ENCODE assay signal across 23 mouse cellular contexts in genomic region chr13:81683107-81683506, GRCm38 (mm10). TPM values are rescaled to one million over a fixed set of nuclear protein-coding genes. Genes with fewer than 3 reads are reported as not detected.
DNase-seq lines count a peak whose midpoint lies in the region; ATAC-seq and TF ChIP-seq lines count a peak whose summit lies in the region.
"Had no signal": no experiment of that assay in that cellular context is flagged by ENCODE, and none has a peak within 500 bp of the region (broad histone marks: within the 10 kb centered on the region; RNA-seq: fewer than 3 reads in every experiment).

No protein-coding gene starts in this region.

- no peak for TF ChIP-seq CTCF in intestine, postnatal 0 days (IDR thresholded peaks at IDR 0.05; ENCODE audit: low read depth)

- no peak overlapping the region for H3K4me3 ChIP-seq in intestine, embryonic 15.5 days (replicated peaks)
- no peak overlapping the region for H3K4me3 ChIP-seq in intestine, postnatal 0 days (ENCODE audit: low read depth, low read length)
- H3K4me3 ChIP-seq in intestine, embryonic 16.5 days (ENCODE audit: low read length): no peak overlapping the region
- H3K4me3 ChIP-seq in liver, embryonic 15.5 days (replicated peaks): no peak overlapping the region
- H3K4me3 ChIP-seq: gastrocnemius, adult 2 months; hindbrain, embryonic 10.5 days; hindbrain, embryonic 13.5 days had no signal

- H3K9me3 ChIP-seq in intestine, embryonic 15.5 days: no peaks in the 10 kb centered on the region
- H3K9me3 ChIP-seq in intestine, postnatal 0 days (ENCODE audit: control insufficient read depth): no peaks in the 10 kb centered on the region
- H3K9me3 ChIP-seq in intestine, embryonic 16.5 days (ENCODE audit: control insufficient read depth, low read length): no peaks in the 10 kb centered on the region
- H3K9me3 ChIP-seq in liver, embryonic 15.5 days (replicated peaks): no peaks in the 10 kb centered on the region
- H3K9me3 ChIP-seq: hindbrain, embryonic 10.5 days; hindbrain, embryonic 13.5 days had no signal

- no peaks in the 10 kb centered on the region for H3K27me3 ChIP-seq in intestine, embryonic 15.5 days (replicated peaks)
- H3K27me3 ChIP-seq in intestine, postnatal 0 days (replicated peaks; ENCODE audit: control insufficient read depth, insufficient read depth, low read length): no peaks in the 10 kb centered on the region
- no peaks in the 10 kb centered on the region for H3K27me3 ChIP-seq in intestine, embryonic 16.5 days (replicated peaks; ENCODE audit: control insufficient read depth, insufficient read depth, low read length)
- no peaks in the 10 kb centered on the region for H3K27me3 ChIP-seq in liver, embryonic 15.5 days
- H3K27me3 ChIP-seq: CH12.LX; hindbrain, embryonic 13.5 days had no signal

- peak; percentile 21 for DNase-seq in 3T3-L1 (ENCODE audit: low read depth, low spot score)
- no peak for DNase-seq in right cerebral cortex, postnatal 36 days (ENCODE audit: low spot score in 2 of 2)
- no peak for DNase-seq in thymus, postnatal 36 days
- DNase-seq: adrenal gland, adult 8-10 months; adrenal gland, postnatal 36 days; B cell, adult 2 months; cerebellum, adult 18-20 months; cerebellum, adult 9-10 months; cerebellum, postnatal 14 days; forebrain, postnatal 0 days; gastrocnemius, adult 2 months; gastrocnemius, postnatal 14 days had no signal

- H3K4me1 ChIP-seq in intestine, embryonic 15.5 days (replicated peaks): no peaks in the 10 kb centered on the region
- H3K4me1 ChIP-seq in intestine, postnatal 0 days (replicated peaks; ENCODE audit: control insufficient read depth, insufficient read depth, low read length): no peaks in the 10 kb centered on the region
- no peaks in the 10 kb centered on the region for H3K4me1 ChIP-seq in intestine, embryonic 16.5 days (ENCODE audit: control insufficient read depth, insufficient read depth, low read length)
- peaks cover 6% of the 10 kb centered on the region; the same call in 1 of the 2 replicates for H3K4me1 ChIP-seq in liver, embryonic 15.5 days (replicated peaks)
- H3K4me1 ChIP-seq: hindbrain, embryonic 10.5 days; hindbrain, embryonic 13.5 days had no signal

- 82% methylated on average over 3 of the region's 3 CpGs for WGBS in intestine, embryonic 15.5 days
- 89% methylated on average over 3 of the region's 3 CpGs for WGBS in intestine, postnatal 0 days
- WGBS in intestine, embryonic 16.5 days: 80% methylated on average over 3 of the region's 3 CpGs
- 80% methylated on average over 3 of the region's 3 CpGs for WGBS in liver, embryonic 15.5 days (ENCODE audit: insufficient replicate concordance)

- H3K9ac ChIP-seq in intestine, embryonic 15.5 days: no peak overlapping the region
- H3K9ac ChIP-seq in intestine, postnatal 0 days (ENCODE audit: low read depth, low read length): no peak overlapping the region
- no peak overlapping the region for H3K9ac ChIP-seq in intestine, embryonic 16.5 days (ENCODE audit: low read depth, low read length)
- H3K9ac ChIP-seq in liver, embryonic 15.5 days: no peak overlapping the region
- H3K9ac ChIP-seq: forebrain, postnatal 0 days; hindbrain, embryonic 13.5 days had no signal

- ATAC-seq in intestine, embryonic 15.5 days: peak; percentile 62
- ATAC-seq in intestine, postnatal 0 days: no peak
- peak; percentile 71 for ATAC-seq in intestine, embryonic 16.5 days
- ATAC-seq in liver, embryonic 15.5 days (ENCODE audit: insufficient read depth): peak; percentile 37; the same call in 1 of the 2 replicates
- no peak for ATAC-seq in megakaryocyte progenitor cell, adult 5-6 weeks (replicated peaks; ENCODE audit: poor library complexity)
- ATAC-seq: forebrain, embryonic 14.5 days; forebrain, postnatal 0 days; hindbrain, embryonic 16.5 days had no signal

- H3K27ac ChIP-seq in intestine, embryonic 15.5 days: no peak overlapping the region
- no peak overlapping the region for H3K27ac ChIP-seq in intestine, postnatal 0 days (ENCODE audit: low read depth, low read length)
- no peak overlapping the region for H3K27ac ChIP-seq in intestine, embryonic 16.5 days (ENCODE audit: low read length)
- no peak overlapping the region for H3K27ac ChIP-seq in liver, embryonic 15.5 days (replicated peaks)
- H3K27ac ChIP-seq: gastrocnemius, adult 2 months; hindbrain, embryonic 10.5 days; hindbrain, embryonic 13.5 days had no signal

- H3K36me3 ChIP-seq in intestine, embryonic 15.5 days: no peaks in the 10 kb centered on the region
- H3K36me3 ChIP-seq in intestine, postnatal 0 days (ENCODE audit: control insufficient read depth, insufficient read depth): no peaks in the 10 kb centered on the region
- peaks cover 6% of the 10 kb centered on the region for H3K36me3 ChIP-seq in intestine, embryonic 16.5 days (ENCODE audit: control insufficient read depth, insufficient read depth, low read length)
- H3K36me3 ChIP-seq in liver, embryonic 15.5 days (replicated peaks): peaks cover 15% of the 10 kb centered on the region; the same call in 1 of the 2 replicates
- H3K36me3 ChIP-seq: hindbrain, embryonic 13.5 days had no signal

- no peak overlapping the region for H3K4me2 ChIP-seq in intestine, embryonic 15.5 days (replicated peaks)
- H3K4me2 ChIP-seq in intestine, postnatal 0 days (replicated peaks; ENCODE audit: low read depth): no peak overlapping the region
- H3K4me2 ChIP-seq in intestine, embryonic 16.5 days (ENCODE audit: low read depth, low read length): no peak overlapping the region
- no peak overlapping the region for H3K4me2 ChIP-seq in liver, embryonic 15.5 days
- H3K4me2 ChIP-seq: heart, embryonic 11.5 days; hindbrain, embryonic 13.5 days had no signal

RNA-seq across cellular contexts. Expression of gene Lysmd3, which starts 25.6 kb away (rescaled TPM):
- polyA plus RNA-seq in intestine, embryonic 15.5 days (2015; fragmentation: Nextera tagmentation; extraction: Ambion mirVana): 24.4 and 25.2 TPM in 2 replicates
- 32.4 and 32.7 TPM in 2 replicates for polyA plus RNA-seq in intestine, postnatal 0 days (2015; fragmentation: Nextera tagmentation; extraction: Ambion mirVana)
- polyA plus RNA-seq in intestine, embryonic 16.5 days (2015; fragmentation: Nextera tagmentation; extraction: Ambion mirVana): 23.7 and 24.7 TPM in 2 replicates
- polyA plus RNA-seq in liver, embryonic 15.5 days (2015; fragmentation: Nextera tagmentation; extraction: Ambion mirVana): 16.0 and 18.6 TPM in 2 replicates
- 21.0 and 24.8 TPM in 2 replicates for total RNA-seq in megakaryocyte progenitor cell, adult 5-6 weeks (2015)
- 13.5 and 17.7 TPM in 2 replicates for total RNA-seq in megakaryocyte progenitor cell, adult 5-6 weeks (2017)

RNA-seq across cellular contexts. Expression of gene Polr3g, which starts 27.7 kb away (rescaled TPM):
- polyA plus RNA-seq in intestine, embryonic 15.5 days (2015; fragmentation: Nextera tagmentation; extraction: Ambion mirVana): 16.7 and 17.2 TPM in 2 replicates
- polyA plus RNA-seq in intestine, postnatal 0 days (2015; fragmentation: Nextera tagmentation; extraction: Ambion mirVana): 6.2 and 8.9 TPM in 2 replicates
- 11.9 and 15.2 TPM in 2 replicates for polyA plus RNA-seq in intestine, embryonic 16.5 days (2015; fragmentation: Nextera tagmentation; extraction: Ambion mirVana)
- polyA plus RNA-seq in liver, embryonic 15.5 days (2015; fragmentation: Nextera tagmentation; extraction: Ambion mirVana): 7.8 and 10.0 TPM in 2 replicates
- total RNA-seq in megakaryocyte progenitor cell, adult 5-6 weeks (2015): 12.6 and 17.9 TPM in 2 replicates
- total RNA-seq in megakaryocyte progenitor cell, adult 5-6 weeks (2017): 24.9 and 34.4 TPM in 2 replicates

RNA-seq across cellular contexts. Expression of gene Mblac2, which starts 28.0 kb away (rescaled TPM):
- 8.4 and 9.2 TPM in 2 replicates for polyA plus RNA-seq in intestine, embryonic 15.5 days (2015; fragmentation: Nextera tagmentation; extraction: Ambion mirVana)
- 3.7 and 4.6 TPM in 2 replicates for polyA plus RNA-seq in intestine, postnatal 0 days (2015; fragmentation: Nextera tagmentation; extraction: Ambion mirVana)
- polyA plus RNA-seq in intestine, embryonic 16.5 days (2015; fragmentation: Nextera tagmentation; extraction: Ambion mirVana): 8.8 and 8.9 TPM in 2 replicates
- 3.4 and 3.7 TPM in 2 replicates for polyA plus RNA-seq in liver, embryonic 15.5 days (2015; fragmentation: Nextera tagmentation; extraction: Ambion mirVana)
- 3.8 and 4.9 TPM in 2 replicates for total RNA-seq in megakaryocyte progenitor cell, adult 5-6 weeks (2015)
- total RNA-seq in megakaryocyte progenitor cell, adult 5-6 weeks (2017): 2.3 and 4.1 TPM in 2 replicates

RNA-seq across cellular contexts. Expression of gene Adgrv1, which starts 50.2 kb away (rescaled TPM):
- polyA plus RNA-seq in intestine, embryonic 15.5 days (2015; fragmentation: Nextera tagmentation; extraction: Ambion mirVana): 0.82 and 0.83 TPM in 2 replicates
- 0.86 and 0.90 TPM in 2 replicates for polyA plus RNA-seq in intestine, postnatal 0 days (2015; fragmentation: Nextera tagmentation; extraction: Ambion mirVana)
- 0.56 and 0.73 TPM in 2 replicates for polyA plus RNA-seq in intestine, embryonic 16.5 days (2015; fragmentation: Nextera tagmentation; extraction: Ambion mirVana)
- polyA plus RNA-seq in liver, embryonic 15.5 days (2015; fragmentation: Nextera tagmentation; extraction: Ambion mirVana): 0.10 and 0.12 TPM in 2 replicates
- total RNA-seq in megakaryocyte progenitor cell, adult 5-6 weeks (2015): not detected in 2 replicates
- total RNA-seq in megakaryocyte progenitor cell, adult 5-6 weeks (2017): not detected in 2 replicates
- total RNA-seq: gastrocnemius, adult 2 months had no signal

Comparison
In these comparisons a context has a peak if more than half of its experiments do, and no peak if none do; other contexts are left out.
1. ATAC-seq: peak in intestine, embryonic 15.5 days (single experiment), intestine, embryonic 16.5 days (single experiment) and liver, embryonic 15.5 days (single experiment); none in intestine, postnatal 0 days (single experiment) and megakaryocyte progenitor cell, adult 5-6 weeks (single experiment).